Mouse (Mus musculus) CH12.LX (cell line): ENCODE measurements around the gene Spaca5. TPM values are rescaled to one million over a fixed set of nuclear protein-coding genes. Genes with fewer than 3 reads are reported as not detected.

Source experiments
- DNase-seq: peaks from one replicate; pipeline ENCODE4 v3.0.0-alpha.2; 2013; ENCODE audit errors: extremely low read depth
- H3K27ac ChIP-seq: 2 replicates; pipeline ENCODE4 v1.5.1; 2012; ENCODE audit warnings: low read depth, mild to moderate bottlenecking, control low read depth, moderate library complexity; ENCODE audit not compliant: insufficient read depth
- H3K27me3 ChIP-seq: replicated peaks from 2 replicates; pipeline ENCODE3; 2012; ENCODE audit warnings: inconsistent platforms
- H3K36me3 ChIP-seq, 2 experiments: replicated peaks in 1 of 2; 2 replicates each; pipeline versions ENCODE3 to v1.6.1; 2012; ENCODE audit warnings: inconsistent platforms in 1 of 2, low read length in 1 of 2, mild to moderate bottlenecking in 1 of 2, mixed read lengths in 1 of 2, moderate library complexity in 1 of 2; ENCODE audit not compliant: control insufficient read depth in 1 of 2, insufficient read depth in 1 of 2
- H3K4me1 ChIP-seq, 2 experiments: 2 replicates each; pipeline ENCODE4 v1.6.1; 2012; ENCODE audit warnings: inconsistent platforms in 1 of 2, moderate library complexity in 1 of 2; ENCODE audit not compliant: insufficient read depth in 2 of 2, control insufficient read depth in 1 of 2
- H3K4me2 ChIP-seq: 2 replicates; pipeline ENCODE4 v1.6.1; 2012; ENCODE audit warnings: low read depth, mild to moderate bottlenecking, control low read depth; ENCODE audit not compliant: poor library complexity, insufficient read depth, severe bottlenecking
- H3K4me3 ChIP-seq, 3 experiments: fragments of 150-350 bp in 1 of 3; sonication (generic) in 1 of 3; replicated peaks in 1 of 3; 2 replicates each; pipeline versions ENCODE3 to v1.5.1; 2011 to 2012; ENCODE audit warnings: low read depth in 2 of 3, low read length in 2 of 3, mild to moderate bottlenecking in 2 of 3, moderate library complexity in 2 of 3, control low read depth in 1 of 3, improper control_type of control experiment in 1 of 3, inconsistent platforms in 1 of 3, mixed read lengths in 1 of 3; ENCODE audit not compliant: poor library complexity in 1 of 3
- H3K79me2 ChIP-seq: replicated peaks from 2 replicates; pipeline ENCODE4 v1.6.1; 2012; ENCODE audit warnings: mild to moderate bottlenecking, moderate library complexity; ENCODE audit not compliant: control insufficient read depth, poor library complexity, insufficient read depth, severe bottlenecking; ENCODE audit errors: extremely low read depth
- H3K9ac ChIP-seq: 2 replicates; pipeline ENCODE4 v1.6.1; 2012; ENCODE audit warnings: low read depth, mild to moderate bottlenecking, control low read depth, moderate library complexity; ENCODE audit not compliant: insufficient read depth
- H3K9me3 ChIP-seq: replicated peaks from 2 replicates; pipeline ENCODE3; 2012; ENCODE audit warnings: low read length, inconsistent platforms, mixed read lengths
- CHD1 ChIP-seq: IDR thresholded peaks from 2 replicates; pipeline ENCODE4 v1.6.1; 2012; ENCODE audit warnings: low read depth, low read length, improper control_type of control experiment, inconsistent platforms
- CHD2 ChIP-seq: IDR thresholded peaks from 2 replicates; pipeline ENCODE4 v1.6.1; 2011; ENCODE audit warnings: low read length, improper control_type of control experiment
- E2F4 ChIP-seq: IDR thresholded peaks from 2 replicates; pipeline ENCODE4 v1.6.1; 2011; ENCODE audit warnings: low read depth, low read length, improper control_type of control experiment; ENCODE audit not compliant: insufficient replicate concordance
- ELF1 ChIP-seq: IDR thresholded peaks from 2 replicates; pipeline ENCODE4 v1.6.1; 2014; ENCODE audit warnings: low read depth, mild to moderate bottlenecking, inconsistent platforms, low read length, improper control_type of control experiment
- EP300 ChIP-seq: IDR thresholded peaks from 2 replicates; pipeline ENCODE4 v1.6.1; 2011; ENCODE audit warnings: low read length, improper control_type of control experiment
- ETS1 ChIP-seq: conservative IDR thresholded peaks from 2 replicates; pipeline ENCODE4 v1.6.1; 2012; ENCODE audit warnings: low read depth, mild to moderate bottlenecking, inconsistent platforms, low read length, improper control_type of control experiment, moderate library complexity
- GABPA ChIP-seq: IDR thresholded peaks from 2 replicates; pipeline ENCODE4 v1.6.1; 2012; ENCODE audit warnings: low read depth, low read length, improper control_type of control experiment, inconsistent platforms; ENCODE audit not compliant: insufficient replicate concordance
- HCFC1 ChIP-seq: IDR thresholded peaks from 2 replicates; pipeline ENCODE4 v1.6.1; 2012; ENCODE audit warnings: low read depth, mild to moderate bottlenecking, inconsistent platforms, low read length, improper control_type of control experiment
- IRF4 ChIP-seq: IDR thresholded peaks from 2 replicates; pipeline ENCODE4 v1.6.1; 2014; ENCODE audit warnings: low read depth, mild to moderate bottlenecking, inconsistent platforms, low read length, improper control_type of control experiment
- JUN ChIP-seq: IDR thresholded peaks from 2 replicates; pipeline ENCODE4 v1.6.1; 2011; ENCODE audit warnings: low read depth, mild to moderate bottlenecking, low read length, improper control_type of control experiment, moderate library complexity; ENCODE audit not compliant: insufficient read depth
- KAT2A ChIP-seq: IDR thresholded peaks from 2 replicates; pipeline ENCODE4 v1.6.1; 2012; ENCODE audit warnings: low read length, improper control_type of control experiment, inconsistent platforms; ENCODE audit not compliant: insufficient replicate concordance
- MAFK ChIP-seq: IDR thresholded peaks from 2 replicates; pipeline ENCODE4 v1.6.1; 2011; ENCODE audit warnings: low read length, improper control_type of control experiment; ENCODE audit not compliant: insufficient replicate concordance
- MAX ChIP-seq: IDR thresholded peaks from 2 replicates; pipeline ENCODE4 v1.6.1; 2011; ENCODE audit warnings: low read length, improper control_type of control experiment
- MAZ ChIP-seq: IDR thresholded peaks from 2 replicates; pipeline ENCODE4 v1.6.1; 2012; ENCODE audit warnings: low read depth, mild to moderate bottlenecking, inconsistent platforms, low read length, improper control_type of control experiment, moderate library complexity
- MEF2A ChIP-seq: IDR thresholded peaks from 2 replicates; pipeline ENCODE4 v1.6.1; 2014; ENCODE audit warnings: low read depth, mild to moderate bottlenecking, inconsistent platforms, low read length, improper control_type of control experiment, borderline replicate concordance
- MXI1 ChIP-seq: IDR thresholded peaks from 2 replicates; pipeline ENCODE4 v1.6.1; 2011; ENCODE audit warnings: mild to moderate bottlenecking, low read depth, low read length, improper control_type of control experiment
- NELFE ChIP-seq: IDR thresholded peaks from 2 replicates; pipeline ENCODE4 v1.6.1; 2011; ENCODE audit warnings: low read depth, low read length, improper control_type of control experiment
- NRF1 ChIP-seq: IDR thresholded peaks from 2 replicates; pipeline ENCODE4 v1.6.1; 2014; ENCODE audit warnings: low read depth, mild to moderate bottlenecking, inconsistent platforms, low read length, improper control_type of control experiment, moderate library complexity
- PAX5 ChIP-seq: IDR thresholded peaks from 2 replicates; pipeline ENCODE4 v1.6.1; 2012; ENCODE audit warnings: low read length, inconsistent platforms, mixed read lengths
- POLR2A ChIP-seq: IDR thresholded peaks from 2 replicates; pipeline ENCODE4 v1.6.1; 2011; ENCODE audit warnings: low read depth, mild to moderate bottlenecking, improper control_type of control experiment, low read length
- POLR2AphosphoS2 ChIP-seq: IDR thresholded peaks from 2 replicates; pipeline ENCODE4 v1.6.1; 2011; ENCODE audit warnings: low read depth, low read length, improper control_type of control experiment
- RAD21 ChIP-seq: IDR thresholded peaks from 2 replicates; pipeline ENCODE4 v1.6.1; 2011; ENCODE audit warnings: low read depth, mild to moderate bottlenecking, low read length, improper control_type of control experiment, moderate library complexity
- RCOR1 ChIP-seq: conservative IDR thresholded peaks from 2 replicates; pipeline ENCODE4 v1.6.1; 2012; ENCODE audit warnings: low read depth, mild to moderate bottlenecking, inconsistent platforms, low read length, improper control_type of control experiment
- SMC3 ChIP-seq: IDR thresholded peaks from 2 replicates; pipeline ENCODE4 v1.6.1; 2011; ENCODE audit warnings: low read depth, low read length, improper control_type of control experiment
- TBP ChIP-seq: conservative IDR thresholded peaks from 2 replicates; pipeline ENCODE4 v1.6.1; 2011; ENCODE audit warnings: low read depth, low read length, improper control_type of control experiment
- TCF12 ChIP-seq: IDR thresholded peaks from 2 replicates; pipeline ENCODE4 v1.6.1; 2014; ENCODE audit warnings: low read depth, mild to moderate bottlenecking, inconsistent platforms, low read length, improper control_type of control experiment
- USF1 ChIP-seq: IDR thresholded peaks from 2 replicates; pipeline ENCODE4 v1.6.1; 2014; ENCODE audit warnings: low read depth, mild to moderate bottlenecking, inconsistent platforms, low read length, improper control_type of control experiment
- ZKSCAN1 ChIP-seq: IDR thresholded peaks from 2 replicates; pipeline ENCODE4 v1.6.1; 2012; ENCODE audit warnings: low read depth, inconsistent platforms, low read length, improper control_type of control experiment, borderline replicate concordance
- ZMIZ1 ChIP-seq: IDR thresholded peaks from 2 replicates; pipeline ENCODE4 v1.6.1; 2012; ENCODE audit warnings: low read depth, mild to moderate bottlenecking, inconsistent platforms, low read length, improper control_type of control experiment
- ZNF384 ChIP-seq: IDR thresholded peaks from 2 replicates; pipeline ENCODE4 v1.6.1; 2012; ENCODE audit warnings: low read depth, low read length, improper control_type of control experiment, inconsistent platforms
- dilution Hi-C: fragments of 300-500 bp; cut with MboI; formaldehyde crosslinking; loops from 2 replicates; pipeline ENCODE4 v1.14.3; 2020; ENCODE audit warnings: low sequenced_read_pairs; ENCODE audit not compliant: extremely low pct_unique_long_range_greater_than_20kb, extremely low pct_ligation_motif_present
- in situ Hi-C: fragments of 300-500 bp; cut with MboI; formaldehyde crosslinking; loops from 3 replicates; pipeline ENCODE4 v1.14.3; 2019; ENCODE audit warnings: low sequenced_read_pairs, low pct_ligation_motif_present, low pct_unique_long_range_greater_than_20kb, mixed read lengths
- polyA plus RNA-seq: library from polyadenylated mRNA; unstranded; fragments of >175 nt; gene quantifications from 2 replicates; pipeline ENCODE4 v1.2.1, GENCODE M21; 2012; ENCODE audit warnings: low read depth; ENCODE audit not compliant: insufficient read length
- total RNA-seq, 2 experiments: library from RNA; depleted of rRNA; stranded (reverse); fragments of 300-350 nt in 1 of 2; fragments of >200 nt in 1 of 2; gene quantifications; 2 replicates each; pipeline ENCODE4 v1.2.3; 2012 to 2014

The Spaca5 gene
- total and polyA plus RNA-seq, 3 experiments = not detected

- dilution Hi-C loops = no loop called here
- Histone ChIP-seq H3K4me3 (peak overlapping the region; percentile 51 to 60 (median 57)), H3K9me3 (no peaks in the 10 kb centered on the region), H3K79me2 (no peaks in the 10 kb centered on the region), H3K27me3 (no peaks in the 10 kb centered on the region), H3K36me3 (no peaks in the 10 kb centered on the region), H3K9ac (peak overlapping the region; percentile 53; the same call in 1 of the 2 replicates), H3K4me2 (peak overlapping the region; percentile 59), H3K27ac (no peak overlapping the region), H3K4me1 (no peaks in the 10 kb centered on the region; a peak in 1 of 4 replicates)
- no peak for TF ChIP-seq ZMIZ1
- TF ChIP-seq MAZ = no peak
- no peak for TF ChIP-seq CHD1
- no peak for TF ChIP-seq JUN
- TF ChIP-seq TCF12 = no peak
- no peak for TF ChIP-seq MXI1
- in situ Hi-C loops = no loop called here
- no peak for DNase-seq
These were observed 20.4 kb downstream of the Spaca5 start for GRCm38 (mm10) chrX:21088645-21088982.

GRCm38 (mm10) chrX:21088983-21089866 lies 21.0 kb downstream of the Spaca5 start, which contains the start of gene Zfp300:
Gene Zfp300, minus strand, starts transcription at chrX:21089527.
- in situ Hi-C loops (no loop called here), dilution Hi-C loops (no loop called here)
- peak within 1 kb of the TSS; percentile 51 to 60 (median 57) for H3K4me3 ChIP-seq
- no peaks in the 10 kb centered on the region for H3K36me3 ChIP-seq
- no peaks in the 10 kb centered on the region; a peak in 1 of 4 replicates for H3K4me1 ChIP-seq
- peak within 1 kb of the TSS; percentile 71 for H3K9ac ChIP-seq
- peak; percentile 50 for DNase-seq
- no peaks in the 10 kb centered on the region for H3K27me3 ChIP-seq
- H3K4me2 ChIP-seq = peak within 1 kb of the TSS; percentile 91
- H3K79me2 ChIP-seq = no peaks in the 10 kb centered on the region
- no peak within 1 kb of the TSS for H3K27ac ChIP-seq
- no peaks in the 10 kb centered on the region for H3K9me3 ChIP-seq
- TF ChIP-seq E2F4 (0 out of 2 replicates have a peak, but pooled peaks have one; percentile 42), ZKSCAN1 (no peak), POLR2A (peak; percentile 49), MEF2A (no peak), TCF12 (no peak), EP300 (no peak), MAFK (peak; percentile 76; the same call in 1 of the 2 replicates), USF1 (no peak), MXI1 (no peak; the same call in 1 of the 2 replicates), JUN (no peak), CHD2 (no peak), GABPA (no peak), ELF1 (no peak; the same call in none of the 2 replicates), SMC3 (no peak), HCFC1 (no peak), MAZ (no peak), NELFE (peak; percentile 55; the same call in 1 of the 2 replicates), TBP (no peak), ETS1 (no peak), IRF4 (no peak), NRF1 (peak; percentile 95), PAX5 (no peak), RAD21 (no peak), MAX (no peak), POLR2AphosphoS2 (no peak), RCOR1 (no peak), ZNF384 (peak; percentile 14; the same call in 1 of the 2 replicates), KAT2A (no peak), ZMIZ1 (no peak)
